Mouse (Mus musculus) forebrain, embryonic 12.5 days (tissue): Measurements from ENCODE around the gene Arid5a. TPM values are rescaled to one million over a fixed set of nuclear protein-coding genes. Genes with fewer than 3 reads are reported as not detected.

Experiments used
- ATAC-seq: fragments of 200-750 bp; cut with Nextera tagmentation; 2 replicates; pipeline ENCODE4 v1.8.0; 2017; ENCODE audit warnings: moderate TSS enrichment; ENCODE audit not compliant: low FRiP score
- H3K27ac ChIP-seq: fragments of 300-500 bp; sonication (generic); 2 replicates; pipeline ENCODE4 v1.5.1; 2016; ENCODE audit warnings: mild to moderate bottlenecking
- H3K27me3 ChIP-seq: fragments of 300-500 bp; sonication (generic); 2 replicates; pipeline ENCODE4 v1.6.1; 2016; ENCODE audit warnings: mild to moderate bottlenecking
- H3K36me3 ChIP-seq: fragments of 300-500 bp; sonication (generic); replicated peaks from 2 replicates; pipeline ENCODE4 v1.6.1; 2016; ENCODE audit warnings: mild to moderate bottlenecking
- H3K4me1 ChIP-seq: fragments of 300-500 bp; sonication (generic); 2 replicates; pipeline ENCODE4 v1.6.1; 2016
- H3K4me2 ChIP-seq: fragments of 300-500 bp; sonication (generic); 2 replicates; pipeline ENCODE4 v1.6.1; 2016; ENCODE audit warnings: mild to moderate bottlenecking, moderate library complexity
- H3K4me3 ChIP-seq: fragments of 300-500 bp; sonication (generic); replicated peaks from 2 replicates; pipeline ENCODE4 v1.5.1; 2016; ENCODE audit warnings: mild to moderate bottlenecking
- H3K9ac ChIP-seq: fragments of 300-500 bp; sonication (generic); 2 replicates; pipeline ENCODE4 v1.6.1; 2016; ENCODE audit warnings: mild to moderate bottlenecking
- H3K9me3 ChIP-seq: fragments of 300-500 bp; sonication (generic); 2 replicates; pipeline ENCODE4 v1.6.1; 2016
- WGBS: fragments of 180-500 bp; shearing (Covaris S2); methylation state at CpG from one replicate; pipeline ENCODE4 v1.1.7; 2016; 5-methylcytosine and 5-hydroxymethylcytosine counted together
- polyA plus RNA-seq: library from polyadenylated mRNA; unstranded; fragments of >200 nt; fragmentation: Nextera tagmentation; extraction: Ambion mirVana; gene quantifications from 2 replicates; pipeline ENCODE4 v1.2.1, GENCODE M21; 2016

Gene Arid5a
- polyA plus RNA-seq, 1 experiment from 2014 or later, result 2.0 TPM

DNA sequence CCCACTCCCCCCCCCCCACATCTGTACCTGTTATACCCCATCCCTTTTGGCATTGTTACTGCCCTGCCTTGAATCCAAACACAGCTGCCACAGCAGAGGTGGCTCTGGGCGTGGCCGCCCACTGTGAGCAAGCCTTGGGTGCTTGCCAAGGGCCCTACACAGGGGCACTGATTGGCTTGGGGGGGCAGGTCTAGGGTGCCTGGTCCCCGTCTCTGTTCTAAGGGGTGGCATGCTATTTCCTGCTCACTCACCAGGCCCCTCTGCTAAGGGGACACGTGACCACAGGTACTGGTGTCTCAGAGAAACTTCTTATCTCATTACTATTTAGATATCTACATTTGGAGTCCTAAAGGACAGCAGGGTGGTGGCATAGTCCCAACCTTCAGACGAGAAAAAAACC, 35.0 kb upstream of the Arid5a start:
- no peak overlapping the region for H3K4me2 ChIP-seq
- WGBS, result 74% methylated on average over 5 of the region's 5 CpGs
- no peak overlapping the region for H3K27ac ChIP-seq
- ATAC-seq, result no peak
- no peaks in the 10 kb centered on the region for H3K36me3 ChIP-seq
- no peak overlapping the region for H3K9ac ChIP-seq
- H3K9me3 ChIP-seq, result no peaks in the 10 kb centered on the region
- H3K4me3 ChIP-seq, result no peak overlapping the region
- H3K27me3 ChIP-seq, result peaks cover 18% of the 10 kb centered on the region
- no peaks in the 10 kb centered on the region for H3K4me1 ChIP-seq

DNA sequence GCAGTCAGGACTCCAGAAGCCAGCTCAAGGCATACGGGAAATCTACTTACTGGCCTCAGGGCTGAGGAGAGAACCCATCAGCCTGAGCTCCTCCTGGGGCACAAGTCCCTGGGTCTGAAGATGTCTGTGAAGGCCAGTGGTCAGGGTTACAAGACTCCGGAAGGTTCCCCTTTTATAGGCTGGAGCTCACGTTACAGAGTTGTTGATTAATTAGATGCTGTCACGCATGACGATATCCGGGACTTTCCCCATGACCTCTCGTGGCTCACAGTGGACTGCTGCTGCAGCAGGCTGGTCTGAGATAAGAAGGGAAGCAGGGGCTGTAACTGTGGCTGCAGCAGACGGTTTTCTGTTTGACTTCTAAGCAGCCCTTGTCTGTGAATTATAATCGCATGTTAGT, 34.2 kb upstream of the Arid5a start:
- 60% methylated on average over 9 of the region's 9 CpGs for WGBS
- Histone ChIP-seq H3K27ac (no peak overlapping the region), H3K27me3 (peaks cover 17% of the 10 kb centered on the region), H3K9ac (no peak overlapping the region), H3K36me3 (no peaks in the 10 kb centered on the region), H3K4me2 (no peak overlapping the region), H3K9me3 (no peaks in the 10 kb centered on the region), H3K4me3 (no peak overlapping the region), H3K4me1 (no peaks in the 10 kb centered on the region)
- no peak for ATAC-seq

DNA sequence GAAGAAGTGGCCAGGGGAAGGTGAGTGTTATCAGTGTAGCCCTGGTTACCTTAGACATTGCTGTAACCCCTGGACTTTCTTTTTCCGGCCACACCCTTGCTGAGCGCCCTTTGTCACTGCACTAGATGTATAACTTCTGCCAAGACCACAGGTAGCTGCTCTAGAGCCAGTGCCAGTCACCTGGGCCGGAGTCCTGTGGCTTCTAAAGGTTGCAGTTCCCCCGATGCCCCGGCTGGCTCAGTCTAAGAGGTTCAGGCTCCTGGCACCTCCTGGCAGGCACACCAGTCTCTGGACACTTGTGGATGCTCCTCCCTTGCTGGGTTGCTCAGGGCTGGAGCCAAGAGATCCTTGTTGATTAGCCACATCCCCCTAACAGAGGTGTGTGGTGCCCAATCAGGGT, 33.1 kb upstream of the Arid5a start, which contains the start of gene Neurl3:
Gene Neurl3, minus strand, starts transcription at position 225 of the 400 bp plus-strand sequence.
- no peak for ATAC-seq
- no peak within 1 kb of the TSS for H3K4me2 ChIP-seq
- H3K9me3 ChIP-seq, result no peaks in the 10 kb centered on the region
- H3K27ac ChIP-seq, result no peak within 1 kb of the TSS
- peaks cover 5% of the 10 kb centered on the region for H3K27me3 ChIP-seq
- no peak within 1 kb of the TSS for H3K9ac ChIP-seq
- WGBS, result 92% methylated on average over 5 of the region's 5 CpGs
- no peak within 1 kb of the TSS for H3K4me3 ChIP-seq
- no peaks in the 10 kb centered on the region for H3K4me1 ChIP-seq
- H3K36me3 ChIP-seq, result no peaks in the 10 kb centered on the region

DNA sequence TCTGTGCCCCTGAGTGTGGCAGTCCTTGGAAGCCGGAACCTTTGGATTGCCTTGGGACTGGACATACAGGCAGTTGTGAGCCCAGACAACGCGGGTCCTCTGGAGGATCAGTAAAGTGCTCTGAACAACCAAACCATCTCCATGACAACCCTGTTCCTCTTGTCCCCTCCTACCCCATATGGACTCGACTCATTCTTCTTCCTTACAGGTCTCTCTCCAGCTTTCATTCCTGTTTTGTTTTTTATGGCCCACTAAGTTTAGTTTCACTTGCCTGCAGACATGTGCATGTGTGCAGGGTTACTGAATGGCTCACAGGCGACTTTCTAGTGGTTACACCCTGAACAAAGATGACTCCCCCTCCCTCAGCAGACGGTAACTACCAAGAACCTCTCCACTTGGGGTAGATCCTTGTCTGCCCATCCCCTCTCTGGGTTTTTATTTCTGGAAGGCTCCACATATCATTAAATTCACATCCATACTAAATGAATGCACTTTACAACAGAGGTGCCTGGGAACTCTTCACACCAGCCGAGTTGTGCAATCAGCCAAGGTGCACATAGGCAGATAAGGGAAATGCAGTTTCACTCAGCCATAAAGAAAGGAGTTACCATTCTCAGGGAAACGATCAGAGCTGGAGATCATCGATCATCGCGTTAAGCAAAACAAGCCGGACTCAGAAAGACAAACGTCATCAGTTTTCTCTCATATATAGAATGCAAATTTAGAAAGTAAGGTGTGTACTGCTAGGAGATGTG, 31.7 kb upstream of the Arid5a start:
- Histone ChIP-seq H3K4me2 (no peak overlapping the region), H3K9ac (no peak overlapping the region), H3K27me3 (no peaks in the 10 kb centered on the region), H3K27ac (no peak overlapping the region), H3K36me3 (no peaks in the 10 kb centered on the region), H3K4me1 (no peaks in the 10 kb centered on the region), H3K9me3 (no peaks in the 10 kb centered on the region), H3K4me3 (no peak overlapping the region)
- no peak for ATAC-seq
- WGBS, result 82% methylated on average over 13 of the region's 13 CpGs

DNA sequence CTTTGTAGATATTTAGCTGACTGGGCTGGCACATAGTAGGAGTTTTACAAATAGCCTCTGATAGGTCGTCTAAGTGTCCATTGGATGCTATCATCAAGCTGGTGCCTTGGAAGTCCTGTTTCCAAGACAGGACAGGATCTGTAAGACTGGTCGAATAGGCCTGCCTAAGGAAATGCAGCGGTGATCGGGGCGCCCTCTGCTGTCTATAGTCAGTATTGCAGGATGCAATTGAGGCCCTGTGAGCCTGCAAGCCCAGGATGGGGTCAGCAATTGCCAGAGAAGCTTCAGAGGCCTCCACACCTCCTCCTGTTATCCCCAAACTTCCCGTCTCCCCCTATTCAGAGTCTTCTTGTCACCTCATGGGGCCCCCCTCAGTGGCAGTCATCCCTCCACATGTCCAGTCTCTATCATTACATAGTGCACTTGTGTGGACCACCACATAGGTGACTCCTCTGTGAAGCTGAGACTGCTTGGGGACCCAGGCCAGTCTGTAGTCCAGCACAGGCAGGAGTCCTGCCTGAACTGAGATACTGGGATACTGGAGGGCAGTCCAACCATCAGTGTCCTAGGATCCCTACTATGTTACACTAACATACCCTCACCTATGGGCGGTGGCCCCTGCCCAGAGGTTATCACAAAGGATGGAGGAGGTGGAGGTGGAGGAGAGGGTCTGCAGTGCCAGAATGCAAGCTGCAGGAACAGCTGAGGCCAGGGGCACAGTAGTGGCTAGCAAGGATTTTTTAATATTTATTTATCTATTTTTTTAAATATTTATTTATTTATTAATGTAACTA, 30.1 kb upstream of the Arid5a start:
- Histone ChIP-seq H3K27me3 (no peaks in the 10 kb centered on the region), H3K4me2 (no peak overlapping the region), H3K9ac (no peak overlapping the region), H3K27ac (no peak overlapping the region), H3K4me1 (no peaks in the 10 kb centered on the region), H3K36me3 (no peaks in the 10 kb centered on the region), H3K9me3 (no peaks in the 10 kb centered on the region), H3K4me3 (no peak overlapping the region)
- 20% methylated on average over 7 of the region's 7 CpGs for WGBS
- no peak for ATAC-seq

DNA sequence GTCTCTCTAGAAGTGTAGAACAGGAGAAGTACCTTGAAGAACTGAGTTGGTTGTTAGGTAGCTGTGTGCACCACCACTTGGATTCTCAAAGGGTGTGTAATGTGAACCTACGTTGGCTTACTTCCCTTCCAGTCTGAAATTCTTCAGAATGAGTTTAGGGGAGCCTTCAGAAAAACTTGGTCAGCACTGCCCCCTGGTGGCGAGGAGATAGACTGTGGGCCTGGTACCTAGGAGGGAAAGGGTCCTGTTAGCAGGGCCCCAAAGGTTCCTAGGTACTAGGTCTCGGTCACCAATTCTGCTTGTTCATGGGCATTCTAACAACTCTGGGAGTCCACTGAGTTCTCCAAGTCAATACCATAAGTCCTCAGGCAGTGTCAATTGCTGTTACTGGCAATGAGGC, 28.3 kb upstream of the Arid5a start:
- Histone ChIP-seq H3K36me3 (no peaks in the 10 kb centered on the region), H3K27me3 (no peaks in the 10 kb centered on the region), H3K9me3 (no peaks in the 10 kb centered on the region), H3K4me2 (no peak overlapping the region), H3K4me1 (no peaks in the 10 kb centered on the region), H3K9ac (no peak overlapping the region), H3K4me3 (no peak overlapping the region), H3K27ac (no peak overlapping the region)
- WGBS, result 23% methylated on average over 3 of the region's 3 CpGs
- ATAC-seq, result 0 out of 2 replicates have a peak, but pooled peaks have one; percentile 58

DNA sequence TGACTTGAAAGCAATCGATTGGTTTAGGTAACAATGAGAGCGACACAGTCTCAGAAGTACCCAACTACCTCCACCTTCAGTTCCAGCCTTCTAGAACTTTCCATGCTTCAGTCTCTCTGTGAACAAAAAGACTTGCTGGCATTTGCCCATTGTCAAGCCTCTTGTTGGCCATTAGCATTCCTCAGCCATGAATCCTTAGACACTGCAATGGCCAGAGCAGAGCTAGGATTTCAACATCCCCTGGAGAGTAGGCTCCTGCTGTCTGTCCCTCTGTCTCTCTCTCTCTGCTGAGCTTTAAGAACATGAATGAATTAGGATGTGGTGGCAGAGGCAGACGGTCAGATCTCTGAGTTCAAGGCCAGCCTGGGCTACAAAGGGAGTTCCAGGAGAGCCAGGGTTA, 26.6 kb upstream of the Arid5a start:
- Histone ChIP-seq H3K4me1 (no peaks in the 10 kb centered on the region), H3K27me3 (no peaks in the 10 kb centered on the region), H3K9me3 (no peaks in the 10 kb centered on the region), H3K27ac (no peak overlapping the region), H3K36me3 (no peaks in the 10 kb centered on the region), H3K4me2 (no peak overlapping the region), H3K9ac (no peak overlapping the region), H3K4me3 (no peak overlapping the region)
- WGBS, result 90% methylated on average over 3 of the region's 3 CpGs
- ATAC-seq, result no peak

DNA sequence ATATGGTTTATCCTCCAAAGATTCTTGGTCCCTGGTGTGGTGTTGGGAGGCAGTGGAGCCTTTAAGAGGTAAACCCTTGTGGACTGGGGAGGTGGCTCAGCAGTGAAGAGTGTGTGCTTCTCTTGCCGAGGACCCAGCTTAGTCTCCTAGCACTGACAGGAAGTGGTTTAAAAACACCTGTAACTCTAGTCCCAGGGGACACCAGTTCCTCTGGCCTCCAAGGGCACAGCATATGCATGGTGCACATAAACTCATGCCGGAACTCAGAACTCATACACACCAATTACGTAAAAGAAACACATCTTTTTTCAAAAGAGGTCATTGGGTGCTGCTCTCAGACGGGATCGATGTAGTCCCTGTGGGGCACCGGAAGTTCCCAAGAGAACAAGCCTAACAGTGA, 25.7 kb upstream of the Arid5a start:
- Histone ChIP-seq H3K4me1 (no peaks in the 10 kb centered on the region), H3K27ac (no peak overlapping the region), H3K9ac (no peak overlapping the region), H3K4me2 (no peak overlapping the region), H3K36me3 (no peaks in the 10 kb centered on the region), H3K4me3 (no peak overlapping the region), H3K27me3 (no peaks in the 10 kb centered on the region), H3K9me3 (no peaks in the 10 kb centered on the region)
- no peak for ATAC-seq
- 93% methylated on average over 6 of the region's 6 CpGs for WGBS

DNA sequence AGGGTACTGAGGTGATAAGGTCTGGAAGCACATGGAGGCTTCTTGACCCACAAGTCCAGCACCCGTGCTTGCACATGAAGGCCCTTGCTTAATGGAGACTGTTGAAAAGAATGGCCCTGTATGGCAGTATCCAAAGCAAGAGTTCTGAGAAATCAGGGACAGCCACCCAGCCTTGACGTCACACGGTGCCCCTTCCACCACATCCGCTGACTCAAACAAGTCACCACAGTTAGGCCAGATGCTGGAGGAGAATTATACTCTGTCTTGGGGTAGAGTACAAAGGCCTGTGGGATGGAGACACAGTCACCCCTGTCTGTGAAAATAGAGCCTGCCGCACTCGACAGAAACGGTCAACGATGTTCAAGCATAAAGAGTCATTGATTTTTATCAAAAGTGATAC, 14.1 kb upstream of the Arid5a start:
- Histone ChIP-seq H3K4me1 (no peaks in the 10 kb centered on the region), H3K4me2 (no peak overlapping the region), H3K9me3 (no peaks in the 10 kb centered on the region), H3K27ac (no peak overlapping the region), H3K27me3 (peaks cover 16% of the 10 kb centered on the region), H3K9ac (no peak overlapping the region), H3K36me3 (no peaks in the 10 kb centered on the region), H3K4me3 (no peak overlapping the region)
- no peak for ATAC-seq
- 92% methylated on average over 8 of the region's 8 CpGs for WGBS

DNA sequence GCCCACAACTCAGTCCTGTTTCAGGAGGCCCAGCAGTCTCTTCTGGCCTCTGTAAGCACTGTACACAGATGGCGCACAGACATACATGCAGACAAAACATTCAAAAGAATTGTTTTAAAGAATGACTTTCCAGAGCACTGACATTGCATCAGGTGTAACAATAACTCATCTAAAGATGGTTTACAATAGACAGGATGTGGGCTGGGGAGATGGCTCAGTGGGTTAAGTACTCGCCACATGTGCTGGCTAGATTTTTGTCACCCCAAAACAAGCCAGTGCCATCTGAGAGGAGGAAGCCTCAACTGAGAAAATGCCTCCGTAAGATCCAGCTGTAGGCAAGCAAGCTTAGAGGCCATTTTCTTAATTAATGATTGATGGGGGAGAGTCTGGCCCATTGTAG, 13.1 kb upstream of the Arid5a start:
- H3K4me3 ChIP-seq, result no peak overlapping the region
- no peaks in the 10 kb centered on the region for H3K4me1 ChIP-seq
- H3K27me3 ChIP-seq, result peaks cover 25% of the 10 kb centered on the region
- no peak for ATAC-seq
- 79% methylated on average over 3 of the region's 3 CpGs for WGBS
- H3K27ac ChIP-seq, result no peak overlapping the region
- no peaks in the 10 kb centered on the region for H3K9me3 ChIP-seq
- H3K9ac ChIP-seq, result no peak overlapping the region
- H3K36me3 ChIP-seq, result no peaks in the 10 kb centered on the region
- no peak overlapping the region for H3K4me2 ChIP-seq

DNA sequence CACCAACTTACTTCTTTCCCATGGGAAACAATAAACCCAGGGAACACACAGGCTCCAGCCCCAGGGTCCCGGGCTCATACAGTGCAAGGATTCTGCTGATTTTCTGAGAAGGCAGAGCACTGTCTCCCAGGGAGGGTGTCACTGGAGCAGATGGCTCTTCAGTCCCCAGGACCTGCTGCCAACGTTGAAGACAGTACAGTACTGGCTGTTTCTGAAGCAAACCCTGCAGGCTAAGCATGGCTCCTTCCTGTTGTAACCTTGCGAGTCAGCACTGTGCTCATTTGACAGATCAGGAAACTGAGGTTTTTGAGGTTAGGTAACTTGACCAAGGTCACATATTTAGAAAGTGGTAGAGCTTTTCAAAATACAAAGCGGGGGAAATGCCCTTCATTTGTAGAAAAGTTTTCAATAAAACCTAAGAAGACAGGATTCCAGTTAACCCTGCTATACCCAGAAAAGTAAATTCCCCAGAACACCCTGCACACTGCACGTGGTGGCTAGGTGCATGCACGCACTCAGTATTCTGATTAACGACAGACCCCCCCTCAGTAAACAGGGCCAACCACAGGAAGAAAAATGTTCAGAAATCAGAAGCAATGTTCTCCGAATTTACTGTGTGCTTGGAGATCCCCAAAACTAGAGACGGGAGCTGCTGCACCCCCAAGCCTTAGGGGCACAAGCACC, 10.9 kb upstream of the Arid5a start:
- H3K4me3 ChIP-seq, result no peak overlapping the region
- H3K27ac ChIP-seq, result no peak overlapping the region
- no peaks in the 10 kb centered on the region for H3K36me3 ChIP-seq
- 77% methylated on average over 9 of the region's 9 CpGs for WGBS
- H3K4me2 ChIP-seq, result no peak overlapping the region
- ATAC-seq, result no peak
- H3K9ac ChIP-seq, result no peak overlapping the region
- no peaks in the 10 kb centered on the region for H3K4me1 ChIP-seq
- H3K9me3 ChIP-seq, result no peaks in the 10 kb centered on the region
- H3K27me3 ChIP-seq, result peaks cover 41% of the 10 kb centered on the region

DNA sequence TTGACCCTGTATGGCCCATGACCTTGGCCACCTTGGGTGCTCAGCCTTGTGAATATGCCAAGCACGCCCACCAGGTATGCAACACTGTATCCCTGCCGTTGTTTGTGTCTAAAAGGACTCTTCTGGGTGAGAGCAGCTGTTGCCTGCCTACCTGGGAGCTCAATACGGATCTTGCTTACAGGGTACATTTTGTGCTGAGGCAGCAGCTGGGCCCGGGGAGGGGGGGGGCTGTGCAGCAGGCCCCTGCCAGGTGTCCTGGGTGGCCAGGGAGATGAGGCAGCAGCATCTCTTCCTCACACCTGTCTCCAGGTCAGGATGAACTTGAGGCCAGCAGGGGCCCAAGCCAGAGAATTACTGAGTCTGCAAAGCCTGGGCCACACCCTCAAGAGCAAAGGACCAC, 9.4 kb upstream of the Arid5a start:
- H3K9ac ChIP-seq, result no peak overlapping the region
- H3K36me3 ChIP-seq, result no peaks in the 10 kb centered on the region
- 82% methylated on average over 4 of the region's 4 CpGs for WGBS
- no peaks in the 10 kb centered on the region for H3K9me3 ChIP-seq
- H3K27ac ChIP-seq, result no peak overlapping the region
- H3K4me2 ChIP-seq, result no peak overlapping the region
- no peak overlapping the region for H3K4me3 ChIP-seq
- peaks cover 53% of the 10 kb centered on the region for H3K27me3 ChIP-seq
- ATAC-seq, result no peak
- peaks cover 3% of the 10 kb centered on the region for H3K4me1 ChIP-seq
